Mouse (Mus musculus) heart, adult 2 months (tissue): ENCODE data around the gene Edem3. TPM values are rescaled to one million over a fixed set of nuclear protein-coding genes. Genes with fewer than 3 reads are reported as not detected.

Experiments
- DNase-seq, 2 experiments: peaks; one replicate each; pipeline ENCODE4 v3.0.0; 2021
- H3K27ac ChIP-seq: fragments of 200-600 bp; 2 replicates; pipeline ENCODE4 v1.8.1; 2022
- H3K27me3 ChIP-seq: fragments of 200-500 bp; 2 replicates; pipeline ENCODE4 v1.6.1; 2012; ENCODE audit warnings: mild to moderate bottlenecking, low read length, inconsistent platforms, mixed read lengths; ENCODE audit not compliant: control insufficient read depth, insufficient read depth
- H3K36me3 ChIP-seq: fragments of 200-500 bp; 2 replicates; pipeline ENCODE4 v1.6.1; 2012; ENCODE audit warnings: low read length, inconsistent platforms; ENCODE audit not compliant: control insufficient read depth, insufficient read depth
- H3K4me1 ChIP-seq: fragments of 200-500 bp; 2 replicates; pipeline ENCODE4 v1.6.1; 2011; ENCODE audit warnings: low read length; ENCODE audit not compliant: control insufficient read depth, insufficient read depth
- H3K4me3 ChIP-seq: fragments of 200-600 bp; 2 replicates; pipeline ENCODE4 v1.8.1; 2022
- H3K79me2 ChIP-seq: fragments of 200-500 bp; replicated peaks from 2 replicates; pipeline ENCODE4 v1.6.1; 2012; ENCODE audit warnings: mild to moderate bottlenecking, inconsistent platforms, low read length, moderate library complexity, mixed read lengths; ENCODE audit not compliant: control insufficient read depth, insufficient read depth
- H3K9ac ChIP-seq: fragments of 200-500 bp; 2 replicates; pipeline ENCODE4 v1.6.1; 2012; ENCODE audit warnings: low read depth, mild to moderate bottlenecking, control low read depth, inconsistent platforms, low read length, mixed read lengths
- CTCF ChIP-seq: fragments of 200-600 bp; IDR thresholded peaks from 2 replicates; pipeline ENCODE4 v1.8.1; 2022; ENCODE audit warnings: antibody characterized with exemption, mild to moderate bottlenecking, moderate library complexity
- EP300 ChIP-seq: fragments of 200-500 bp; IDR thresholded peaks from 2 replicates; pipeline ENCODE4 v1.6.1; 2011; ENCODE audit warnings: low read depth, low read length, control low read depth; ENCODE audit not compliant: insufficient read depth
- POLR2A ChIP-seq: fragments of 200-500 bp; IDR thresholded peaks from 2 replicates; pipeline ENCODE4 v1.6.1; 2011; ENCODE audit warnings: mild to moderate bottlenecking, low read depth, low read length, control low read depth; ENCODE audit not compliant: insufficient read depth
- WGBS: fragments of 180-500 bp; shearing (Covaris S2); methylation state at CpG from one replicate; pipeline ENCODE4 v1.1.7; 2018; 5-methylcytosine and 5-hydroxymethylcytosine counted together
- intact Hi-C: fragments of 180-260 bp; cut with DNase I; formaldehyde crosslinking; loops from one replicate; pipeline ENCODE4 v1.15.1; 2025
- polyA plus RNA-seq: library from polyadenylated mRNA; depleted of rRNA; stranded (reverse); fragments of >200 nt; gene quantifications from 2 replicates; pipeline ENCODE4 v1.2.3, GENCODE M21; 2012
- total RNA-seq, 2 experiments: library from RNA; stranded (reverse); gene quantifications; 2 replicates each; pipeline ENCODE4 v1.2.3; 2021

Gene Edem3
- total and polyA plus RNA-seq, 3 experiments: 3.8 to 19.4 (median 18.3) TPM

- WGBS: 81% methylated on average over 8 of the region's 8 CpGs
- Histone ChIP-seq H3K4me3 (no peak overlapping the region), H3K27me3 (no peaks in the 10 kb centered on the region), H3K79me2 (no peaks in the 10 kb centered on the region), H3K27ac (no peak overlapping the region), H3K36me3 (no peaks in the 10 kb centered on the region), H3K4me1 (peaks cover 2% of the 10 kb centered on the region; the same call in 1 of the 2 replicates), H3K9ac (no peak overlapping the region)
- intact Hi-C loops: no loop called here
- TF ChIP-seq POLR2A (no peak), EP300 (no peak), CTCF (no peak)
- no peak for DNase-seq
Measured at GRCm38 (mm10) chr1:151718575-151718974, 36.6 kb upstream of the Edem3 start.

GRCm38 (mm10) chr1:151719911-151720310 lies 35.3 kb upstream of the Edem3 start:
- WGBS: 55% methylated on average over 5 of the region's 5 CpGs
- H3K27me3 ChIP-seq: no peaks in the 10 kb centered on the region
- no peak overlapping the region for H3K4me3 ChIP-seq
- no peak for TF ChIP-seq EP300
- no peak for TF ChIP-seq CTCF
- no peak for TF ChIP-seq POLR2A
- intact Hi-C loops: no loop called here
- no peak for DNase-seq
- H3K79me2 ChIP-seq: no peaks in the 10 kb centered on the region
- peaks cover 2% of the 10 kb centered on the region; the same call in 1 of the 2 replicates for H3K4me1 ChIP-seq
- H3K9ac ChIP-seq: no peak overlapping the region
- no peaks in the 10 kb centered on the region for H3K36me3 ChIP-seq
- no peak overlapping the region for H3K27ac ChIP-seq

- WGBS: 73% methylated on average over 2 of the region's 2 CpGs
- Histone ChIP-seq H3K27ac (no peak overlapping the region), H3K4me1 (peaks cover 2% of the 10 kb centered on the region; the same call in 1 of the 2 replicates), H3K36me3 (no peaks in the 10 kb centered on the region), H3K79me2 (no peaks in the 10 kb centered on the region), H3K9ac (no peak overlapping the region), H3K4me3 (no peak overlapping the region), H3K27me3 (no peaks in the 10 kb centered on the region)
- intact Hi-C loops: no loop called here
- DNase-seq: no peak
- no peak for TF ChIP-seq CTCF
- TF ChIP-seq POLR2A: no peak
- TF ChIP-seq EP300: no peak
Measured at GRCm38 (mm10) chr1:151720566-151720965, 34.6 kb upstream of the Edem3 start.

GRCm38 (mm10) chr1:151721357-151721983 lies 33.7 kb upstream of the Edem3 start:
- no peak for TF ChIP-seq POLR2A
- TF ChIP-seq EP300: no peak
- TF ChIP-seq CTCF: no peak
- 69% methylated on average over 10 of the region's 10 CpGs for WGBS

GRCm38 (mm10) chr1:151723771-151724170 lies 31.4 kb upstream of the Edem3 start:
- Histone ChIP-seq H3K79me2 (no peaks in the 10 kb centered on the region), H3K4me3 (no peak overlapping the region), H3K27ac (no peak overlapping the region), H3K4me1 (peaks cover 2% of the 10 kb centered on the region; the same call in 1 of the 2 replicates), H3K27me3 (no peaks in the 10 kb centered on the region), H3K36me3 (no peaks in the 10 kb centered on the region), H3K9ac (no peak overlapping the region)
- TF ChIP-seq POLR2A: no peak
- TF ChIP-seq CTCF: no peak
- TF ChIP-seq EP300: no peak
- DNase-seq: no peak
- 70% methylated on average over 4 of the region's 4 CpGs for WGBS
- intact Hi-C loops: no loop called here

More at GRCm38 (mm10) chr1:151721357-151721983, 33.7 kb upstream of the Edem3 start:
- no peaks in the 10 kb centered on the region for H3K36me3 ChIP-seq
- no peaks in the 10 kb centered on the region for H3K27me3 ChIP-seq
- peaks cover 2% of the 10 kb centered on the region; the same call in 1 of the 2 replicates for H3K4me1 ChIP-seq
- H3K4me3 ChIP-seq: no peak overlapping the region
- DNase-seq: no peak
- H3K9ac ChIP-seq: no peak overlapping the region
- intact Hi-C loops: no loop called here
- no peak overlapping the region for H3K27ac ChIP-seq
- no peaks in the 10 kb centered on the region for H3K79me2 ChIP-seq

- H3K27ac ChIP-seq: no peak overlapping the region
- no peak overlapping the region for H3K9ac ChIP-seq
- intact Hi-C loops: no loop called here
- no peaks in the 10 kb centered on the region for H3K36me3 ChIP-seq
- TF ChIP-seq POLR2A: no peak
- no peak for TF ChIP-seq EP300
- TF ChIP-seq CTCF: no peak
- no peaks in the 10 kb centered on the region for H3K4me1 ChIP-seq
- H3K4me3 ChIP-seq: no peak overlapping the region
- 47% methylated on average over 2 of the region's 2 CpGs for WGBS
- H3K79me2 ChIP-seq: no peaks in the 10 kb centered on the region
- H3K27me3 ChIP-seq: no peaks in the 10 kb centered on the region
- no peak for DNase-seq
Measured at GRCm38 (mm10) chr1:151725590-151725989, 29.6 kb upstream of the Edem3 start.
